Mouse (Mus musculus) heart, postnatal 0 days (tissue): ENCODE measurements around the gene Enox1.

Experiments
- CTCF ChIP-seq: IDR thresholded peaks from 2 replicates; pipeline ENCODE4 v1.5.1; 2016; ENCODE audit warnings: antibody characterized with exemption, control low read depth, low read depth
- EP300 ChIP-seq: IDR thresholded peaks from 2 replicates; pipeline ENCODE4 v1.6.1; 2016; ENCODE audit warnings: antibody characterized with exemption, low read depth

DNA sequence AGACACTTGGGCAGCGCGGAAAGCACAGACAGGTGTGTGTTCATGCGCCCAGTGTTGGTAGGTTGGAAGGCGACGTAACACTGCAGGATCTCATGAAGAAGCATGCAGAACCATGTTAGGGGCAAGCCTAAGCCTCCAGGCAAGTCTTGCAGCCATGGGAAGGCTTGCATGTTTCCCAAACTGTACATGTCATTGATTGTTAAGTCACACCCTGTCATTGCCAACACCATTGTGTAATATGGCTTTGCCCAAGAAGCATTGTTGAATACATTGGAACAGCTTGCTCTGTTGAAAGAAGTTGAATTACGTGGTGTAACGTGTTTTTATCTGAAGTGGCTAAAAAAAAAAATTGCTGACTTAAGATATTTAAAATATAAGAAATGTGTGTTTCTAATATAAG is 162.8 kb downstream of the Enox1 start:
- TF ChIP-seq CTCF (no peak), EP300 (no peak)
